Mouse (Mus musculus) lung, postnatal 14 days (tissue): ENCODE data around the gene Cdh1.
A peak's percentile ranks its signal among the peaks of the same experiment; 100 is the strongest.

Source experiments
- DNase-seq: peaks from one replicate; pipeline ENCODE4 v3.0.0; 2021

The Cdh1 gene

GRCm38 (mm10) chr8:106674894-106675293 is 71.7 kb downstream of the Cdh1 start:
- DNase-seq: no peak

GRCm38 (mm10) chr8:106682971-106683668 is 80.0 kb downstream of the Cdh1 start, which contains the start of gene Tango6:
Tango6 (plus strand) TSS chr8:106683068.
- DNase-seq: peak; percentile 92

GRCm38 (mm10) chr8:106684387-106684786 is 81.2 kb downstream of the Cdh1 start:
- DNase-seq: no peak

- peak; percentile 15 for DNase-seq
Measured at GRCm38 (mm10) chr8:106687479-106687878, 84.3 kb downstream of the Cdh1 start.

- DNase-seq: no peak
Measured at GRCm38 (mm10) chr8:106697748-106698248, 94.6 kb downstream of the Cdh1 start.

GRCm38 (mm10) chr8:106699588-106699987 is 96.4 kb downstream of the Cdh1 start:
- DNase-seq: peak; percentile 80

- DNase-seq: no peak
Measured at GRCm38 (mm10) chr8:106700131-106700530, 97.0 kb downstream of the Cdh1 start.

- no peak for DNase-seq
Measured at GRCm38 (mm10) chr8:106701360-106701759, 98.2 kb downstream of the Cdh1 start.

- DNase-seq: no peak
Measured at GRCm38 (mm10) chr8:106704199-106704900, 101.2 kb downstream of the Cdh1 start.

- DNase-seq: peak; percentile 83
Measured at GRCm38 (mm10) chr8:106704901-106705321, 101.8 kb downstream of the Cdh1 start.

GRCm38 (mm10) chr8:106706194-106706593 is 103.0 kb downstream of the Cdh1 start:
- no peak for DNase-seq

- DNase-seq: no peak
Measured at GRCm38 (mm10) chr8:106710002-106710401, 106.9 kb downstream of the Cdh1 start.

- no peak for DNase-seq
Measured at GRCm38 (mm10) chr8:106712487-106712886, 109.3 kb downstream of the Cdh1 start.

GRCm38 (mm10) chr8:106714297-106714696 is 111.1 kb downstream of the Cdh1 start:
- no peak for DNase-seq

- peak; percentile 86 for DNase-seq
Measured at GRCm38 (mm10) chr8:106718091-106718500, 114.9 kb downstream of the Cdh1 start.
